Mouse (Mus musculus): ENCODE results near the gene Vmn1r212. TPM values are rescaled to one million over a fixed set of nuclear protein-coding genes. Genes with fewer than 3 reads are reported as not detected.
"Not testable (repeated sequence)": the region's sequence is repeated elsewhere in the genome, so short reads cannot be mapped to it uniquely, and the experiment has no call there.

Vmn1r212 gene
- polyA plus RNA-seq (2016; fragmentation: Nextera tagmentation; extraction: Ambion mirVana): not detected in 2 replicates

- ATAC-seq: no peak
- WGBS (ENCODE audit: insufficient replicate concordance): 53% methylated on average over 4 of the region's 4 CpGs
Observed at GRCm38 (mm10) chr13:22884105-22884504, at the start of gene Vmn1r212. TSS of gene Vmn1r212 (minus strand) at chr13:22884205.

GRCm38 (mm10) chr13:22879257-22879656 lies 4.7 kb downstream of the Vmn1r212 start:
- no peaks in the 10 kb centered on the region for H3K36me3 ChIP-seq
- 65% methylated on average over 1 of the region's 1 CpGs for WGBS (ENCODE audit: insufficient replicate concordance)

More at GRCm38 (mm10) chr13:22884105-22884504, at the start of gene Vmn1r212:
- Histone ChIP-seq H3K9ac (no peak within 1 kb of the TSS), H3K4me3 (no peak within 1 kb of the TSS), H3K36me3 (no peaks in the 10 kb centered on the region), H3K27me3 (replicated peaks) (no peaks in the 10 kb centered on the region), H3K9me3 (replicated peaks) (no peaks in the 10 kb centered on the region), H3K4me1 (no peaks in the 10 kb centered on the region), H3K27ac (no peak within 1 kb of the TSS), H3K4me2 (no peak within 1 kb of the TSS)

GRCm38 (mm10) chr13:22857461-22857860 lies 26.5 kb downstream of the Vmn1r212 start, which contains the start of gene Vmn1r211:
TSS of gene Vmn1r211 (minus strand) at chr13:22857561.
- Histone ChIP-seq H3K9ac (no peak within 1 kb of the TSS), H3K36me3 (no peaks in the 10 kb centered on the region), H3K9me3 (replicated peaks) (no peaks in the 10 kb centered on the region), H3K4me1 (no peaks in the 10 kb centered on the region), H3K27me3 (replicated peaks) (no peaks in the 10 kb centered on the region), H3K27ac (no peak within 1 kb of the TSS), H3K4me2 (no peak within 1 kb of the TSS), H3K4me3 (no peak within 1 kb of the TSS)
- no peak for ATAC-seq
- 57% methylated on average over 1 of the region's 1 CpGs for WGBS (ENCODE audit: insufficient replicate concordance)

More at GRCm38 (mm10) chr13:22879257-22879656, 4.7 kb downstream of the Vmn1r212 start:
- H3K4me2 ChIP-seq: no peak overlapping the region
- H3K4me1 ChIP-seq: no peaks in the 10 kb centered on the region
- 0 out of 2 replicates have a peak, but pooled peaks cover 4% of the 10 kb centered on the region for H3K9me3 ChIP-seq (replicated peaks)
- no peak overlapping the region for H3K4me3 ChIP-seq
- H3K27me3 ChIP-seq (replicated peaks): no peaks in the 10 kb centered on the region
- no peak overlapping the region for H3K27ac ChIP-seq
- no peak for ATAC-seq
- H3K9ac ChIP-seq: no peak overlapping the region

- no peak overlapping the region for H3K27ac ChIP-seq
- no peaks in the 10 kb centered on the region for H3K36me3 ChIP-seq
- H3K4me2 ChIP-seq: no peak overlapping the region
- no peak overlapping the region for H3K9ac ChIP-seq
- H3K4me1 ChIP-seq: no peaks in the 10 kb centered on the region
- H3K4me3 ChIP-seq: no peak overlapping the region
- H3K27me3 ChIP-seq (replicated peaks): no peaks in the 10 kb centered on the region
- whole genome bisulfite sequencing (ENCODE audit: insufficient replicate concordance): 53% methylated on average over 4 of the region's 4 CpGs
- ATAC-seq: no peak
- H3K9me3 ChIP-seq (replicated peaks): no peaks in the 10 kb centered on the region
Observed at GRCm38 (mm10) chr13:22854760-22855159, 29.2 kb downstream of the Vmn1r212 start.

DNA sequence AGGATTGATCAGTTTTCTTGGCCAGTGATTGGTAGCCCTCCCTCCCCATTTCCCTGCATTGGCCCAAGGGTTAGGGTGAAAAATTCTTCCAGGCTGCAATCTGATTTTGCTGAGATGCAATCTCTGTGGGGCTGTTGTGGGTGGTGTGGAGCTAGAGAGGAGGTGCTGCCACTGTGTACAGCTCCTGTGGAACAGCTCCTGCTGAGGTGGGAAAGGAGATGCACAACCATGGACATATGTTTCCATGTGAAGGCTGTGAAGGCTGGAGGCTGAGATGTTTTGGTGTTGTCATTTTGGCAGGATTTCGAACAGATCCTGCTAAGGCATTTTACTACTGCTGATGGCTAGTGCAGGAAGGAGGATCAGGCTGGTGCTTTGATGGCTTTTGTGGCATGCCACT lies 37.2 kb downstream of the Vmn1r212 start:
- WGBS (ENCODE audit: insufficient replicate concordance): 55% methylated on average over 1 of the region's 1 CpGs
- Histone ChIP-seq H3K27ac (no peak overlapping the region), H3K4me2 (no peak overlapping the region), H3K9ac (no peak overlapping the region), H3K4me1 (no peaks in the 10 kb centered on the region), H3K9me3 (replicated peaks) (no peaks in the 10 kb centered on the region), H3K4me3 (no peak overlapping the region), H3K27me3 (replicated peaks) (no peaks in the 10 kb centered on the region), H3K36me3 (no peaks in the 10 kb centered on the region)
- ATAC-seq: no peak

- not testable (repeated sequence) for H3K27me3 ChIP-seq (replicated peaks); H3K9me3 ChIP-seq (replicated peaks); H3K36me3 ChIP-seq; H3K4me2 ChIP-seq; H3K4me1 ChIP-seq; H3K4me3 ChIP-seq; H3K9ac ChIP-seq; H3K27ac ChIP-seq; ATAC-seq
- 51% methylated on average over 3 of the region's 3 CpGs for WGBS (ENCODE audit: insufficient replicate concordance)
Observed at GRCm38 (mm10) chr13:22844304-22844703, 39.7 kb downstream of the Vmn1r212 start.

Other genes with a start within 250 kb of the Vmn1r212 start
- not detected in 2 replicates for gene Vmn1r207-ps, start 154.6 kb downstream of the Vmn1r212 start, polyA plus RNA-seq (2016; fragmentation: Nextera tagmentation; extraction: Ambion mirVana)
- gene Vmn1r208, start 106.8 kb downstream of the Vmn1r212 start, polyA plus RNA-seq (2016; fragmentation: Nextera tagmentation; extraction: Ambion mirVana): not detected in 2 replicates
- not detected in 2 replicates for gene Vmn1r209, start 74.5 kb downstream of the Vmn1r212 start, polyA plus RNA-seq (2016; fragmentation: Nextera tagmentation; extraction: Ambion mirVana)
- gene Vmn1r210, start 52.9 kb downstream of the Vmn1r212 start, polyA plus RNA-seq (2016; fragmentation: Nextera tagmentation; extraction: Ambion mirVana): not detected in 2 replicates
- gene Vmn1r211, start 26.6 kb downstream of the Vmn1r212 start, polyA plus RNA-seq (2016; fragmentation: Nextera tagmentation; extraction: Ambion mirVana): not detected in 2 replicates
- gene Vmn1r213, start 123.5 kb upstream of the Vmn1r212 start, polyA plus RNA-seq (2016; fragmentation: Nextera tagmentation; extraction: Ambion mirVana): not detected in 2 replicates
- not detected in 2 replicates for gene Vmn1r214, start 146.2 kb upstream of the Vmn1r212 start, polyA plus RNA-seq (2016; fragmentation: Nextera tagmentation; extraction: Ambion mirVana)
- gene Vmn1r215, start 183.8 kb upstream of the Vmn1r212 start, polyA plus RNA-seq (2016; fragmentation: Nextera tagmentation; extraction: Ambion mirVana): not detected in 2 replicates
- gene Vmn1r217, start 234.0 kb upstream of the Vmn1r212 start, polyA plus RNA-seq (2016; fragmentation: Nextera tagmentation; extraction: Ambion mirVana): not detected in 2 replicates
- gene Vmn1r218, start 248.9 kb upstream of the Vmn1r212 start, polyA plus RNA-seq (2016; fragmentation: Nextera tagmentation; extraction: Ambion mirVana): not detected in 2 replicates

Measured in liver, embryonic 12.5 days (tissue).